In genomic region chr1:155742411-155743363, GRCm38 (mm10) we compare ENCODE assay signal across 8 mouse cellular contexts. TPM values are rescaled to one million over a fixed set of nuclear protein-coding genes. Genes with fewer than 3 reads are reported as not detected.
A peak's percentile ranks its signal among the peaks of the same experiment; 100 is the strongest.
DNase-seq lines count a peak whose midpoint lies in the region; ATAC-seq and TF ChIP-seq lines count a peak whose summit lies in the region.

No protein-coding gene starts in this region.

- peak; percentile 61 for ATAC-seq in heart, embryonic 12.5 days (ENCODE audit: insufficient number of reproducible peaks, low FRiP score)
- ATAC-seq in limb, embryonic 12.5 days (ENCODE audit: insufficient number of reproducible peaks, insufficient read depth, low FRiP score, low TSS enrichment, low read depth), result peak; percentile 76
- peak; percentile 46 for ATAC-seq in neural tube, embryonic 12.5 days (ENCODE audit: low FRiP score, low read depth)

- H3K4me3 ChIP-seq in layer of hippocampus, adult 2 months, result peak overlapping the region; percentile 30
- H3K4me3 ChIP-seq in heart, embryonic 12.5 days, result peak overlapping the region; percentile 68
- peak overlapping the region; percentile 50 for H3K4me3 ChIP-seq in limb, embryonic 12.5 days (replicated peaks)
- peak overlapping the region; percentile 43 for H3K4me3 ChIP-seq in neural tube, embryonic 12.5 days

- H3K4me2 ChIP-seq in heart, embryonic 12.5 days, result peak overlapping the region; percentile 100
- H3K4me2 ChIP-seq in limb, embryonic 12.5 days, result peak overlapping the region; percentile 91
- peak overlapping the region; percentile 82 for H3K4me2 ChIP-seq in neural tube, embryonic 12.5 days (replicated peaks)

- peaks cover 83% of the 10 kb centered on the region for H3K27me3 ChIP-seq in heart, embryonic 12.5 days (replicated peaks)
- H3K27me3 ChIP-seq in limb, embryonic 12.5 days, result peaks cover 88% of the 10 kb centered on the region
- peaks cover 89% of the 10 kb centered on the region for H3K27me3 ChIP-seq in neural tube, embryonic 12.5 days (replicated peaks)

- peak overlapping the region; percentile 55 for H3K9ac ChIP-seq in heart, embryonic 12.5 days
- peak overlapping the region; percentile 45 for H3K9ac ChIP-seq in limb, embryonic 12.5 days (replicated peaks)
- H3K9ac ChIP-seq in neural tube, embryonic 12.5 days, result peak overlapping the region; percentile 45; the same call in 1 of the 2 replicates

- WGBS in heart, embryonic 12.5 days, result 1% methylated on average over 79 of the region's 81 CpGs
- 1% methylated on average over 81 of the region's 81 CpGs for WGBS in limb, embryonic 12.5 days
- WGBS in neural tube, embryonic 12.5 days, result under 1% methylated on average over 81 of the region's 81 CpGs

- H3K4me1 ChIP-seq in heart, embryonic 12.5 days (replicated peaks), result peaks cover 32% of the 10 kb centered on the region
- peaks cover 29% of the 10 kb centered on the region for H3K4me1 ChIP-seq in limb, embryonic 12.5 days (replicated peaks)
- H3K4me1 ChIP-seq in neural tube, embryonic 12.5 days, result peaks cover 26% of the 10 kb centered on the region

- DNase-seq in layer of hippocampus, adult 2 months (ENCODE audit: low spot score in 2 of 2), result no peak
- no peak for DNase-seq in layer of hippocampus, adult 9-10 months (ENCODE audit: low spot score)
- DNase-seq in adrenal gland, postnatal 25 days, result peak; percentile 20
- no peak for DNase-seq in spleen, postnatal 4 days (ENCODE audit: low spot score in 2 of 2)
- DNase-seq in layer of hippocampus, adult 9-11 months, result no peak

- no peaks in the 10 kb centered on the region for H3K36me3 ChIP-seq in heart, embryonic 12.5 days
- H3K36me3 ChIP-seq in limb, embryonic 12.5 days, result no peaks in the 10 kb centered on the region
- no peaks in the 10 kb centered on the region for H3K36me3 ChIP-seq in neural tube, embryonic 12.5 days

- H3K9me3 ChIP-seq in heart, embryonic 12.5 days (replicated peaks), result no peaks in the 10 kb centered on the region
- no peaks in the 10 kb centered on the region for H3K9me3 ChIP-seq in limb, embryonic 12.5 days
- no peaks in the 10 kb centered on the region for H3K9me3 ChIP-seq in neural tube, embryonic 12.5 days

- no peak overlapping the region for H3K27ac ChIP-seq in layer of hippocampus, adult 2 months
- no peak overlapping the region for H3K27ac ChIP-seq in heart, embryonic 12.5 days (ENCODE audit: poor library complexity, severe bottlenecking)
- H3K27ac ChIP-seq in limb, embryonic 12.5 days, result no peak overlapping the region
- H3K27ac ChIP-seq in neural tube, embryonic 12.5 days, result no peak overlapping the region

- no peak for TF ChIP-seq CTCF in layer of hippocampus, adult 2 months (conservative IDR thresholded peaks at IDR 0.05)

RNA-seq across cellular contexts. Expression of gene Lhx4, which starts 8.8 kb away (rescaled TPM):
- total RNA-seq in layer of hippocampus, adult 2 months (2021), result not detected
- total RNA-seq in adrenal gland, postnatal 25 days (2021), result 0.06 TPM in 1 of 2 replicates, not detected in the other
- not detected in 2 replicates for polyA plus RNA-seq in heart, embryonic 12.5 days (2016; fragmentation: Nextera tagmentation; extraction: Ambion mirVana)
- not detected in 2 replicates for polyA plus RNA-seq in limb, embryonic 12.5 days (2016; fragmentation: Nextera tagmentation; extraction: Ambion mirVana)
- polyA plus RNA-seq in neural tube, embryonic 12.5 days (2016; fragmentation: Nextera tagmentation; extraction: Ambion mirVana), result 12.3 and 22.8 TPM in 2 replicates

Comparison
In these comparisons a context has a peak if more than half of its experiments do, and no peak if none do; other contexts are left out.
1. RNA of gene Lhx4, which starts 8.8 kb away (polyA plus RNA-seq): 12.3 to 22.8 TPM in neural tube, embryonic 12.5 days; not detected in heart, embryonic 12.5 days and not detected in limb, embryonic 12.5 days; every median in the first group is over 10 times any median in the second.
2. Peak in every context shown above with its lines, with median percentiles within 50 percentile points of each other: H3K4me3 ChIP-seq, ATAC-seq, H3K4me2 ChIP-seq and H3K9ac ChIP-seq.